Mouse (Mus musculus) kidney, postnatal 14 days (tissue): ENCODE data around the gene Ush2a.
A peak's percentile ranks its signal among the peaks of the same experiment; 100 is the strongest.

Experiments used
- DNase-seq: peaks from one replicate; pipeline ENCODE4 v3.0.0; 2022; ENCODE audit warnings: mixed read lengths

Gene Ush2a

DNA sequence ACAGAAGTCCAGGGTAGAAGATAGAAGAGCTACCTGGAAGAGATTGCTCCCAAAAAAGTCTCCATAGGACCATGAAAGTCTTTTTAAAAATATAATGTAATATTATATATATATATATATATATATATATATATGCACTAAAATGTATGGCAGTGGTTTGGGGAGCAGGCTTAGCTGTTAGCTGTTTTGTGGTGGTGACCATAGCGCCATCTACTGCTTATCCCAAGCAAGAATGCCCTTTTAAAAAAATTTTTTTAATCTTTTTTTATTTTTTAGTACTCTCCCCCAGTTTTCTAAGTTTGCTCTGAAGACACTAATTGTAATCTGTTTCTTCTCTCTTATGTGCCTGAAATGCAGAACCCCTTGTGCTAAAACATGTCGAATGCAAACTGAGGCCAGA lies 543.2 kb downstream of the Ush2a start:
- no peak for DNase-seq

DNA sequence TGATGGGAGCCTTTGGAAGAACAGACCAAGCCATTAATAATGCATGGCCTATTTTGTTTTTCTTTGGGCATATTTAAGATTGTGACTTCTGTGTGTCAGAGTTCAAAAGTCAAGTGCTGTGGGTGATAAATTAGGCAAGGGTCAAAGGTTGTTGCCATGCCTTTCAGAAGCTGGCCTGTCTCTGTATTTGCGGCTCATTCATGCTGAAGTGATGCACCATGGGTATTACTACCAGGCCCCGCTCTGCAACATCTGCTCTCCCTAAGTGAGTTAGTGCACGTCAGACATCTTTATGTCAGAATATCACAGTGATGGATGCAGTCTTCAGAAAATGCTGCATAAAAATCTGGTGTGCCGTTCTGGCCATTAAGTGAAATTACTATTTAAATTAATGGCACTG lies 544.0 kb downstream of the Ush2a start:
- peak; percentile 6 for DNase-seq

GRCm38 (mm10) chr1:188810631-188811030 lies 548.8 kb downstream of the Ush2a start:
- DNase-seq: no peak

DNA sequence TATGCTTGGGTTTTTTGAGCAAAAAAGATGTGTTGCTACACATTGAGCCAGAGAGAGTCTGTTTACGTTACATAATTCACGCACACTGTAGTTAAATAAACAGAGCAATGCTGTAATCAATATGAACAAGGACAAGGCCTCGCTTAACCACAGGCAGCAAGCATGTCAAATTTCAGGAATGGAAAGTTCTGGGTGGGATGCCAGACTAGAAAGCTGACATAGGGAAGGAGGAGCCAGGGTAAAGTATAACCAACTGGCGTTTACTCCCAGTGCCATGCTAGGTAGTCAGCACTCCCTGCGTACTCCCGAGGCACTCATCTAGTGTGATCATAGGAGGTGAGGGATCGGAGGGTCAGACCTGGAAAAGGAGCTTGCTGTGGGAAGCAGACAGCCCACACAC lies 553.2 kb downstream of the Ush2a start:
- no peak for DNase-seq

DNA sequence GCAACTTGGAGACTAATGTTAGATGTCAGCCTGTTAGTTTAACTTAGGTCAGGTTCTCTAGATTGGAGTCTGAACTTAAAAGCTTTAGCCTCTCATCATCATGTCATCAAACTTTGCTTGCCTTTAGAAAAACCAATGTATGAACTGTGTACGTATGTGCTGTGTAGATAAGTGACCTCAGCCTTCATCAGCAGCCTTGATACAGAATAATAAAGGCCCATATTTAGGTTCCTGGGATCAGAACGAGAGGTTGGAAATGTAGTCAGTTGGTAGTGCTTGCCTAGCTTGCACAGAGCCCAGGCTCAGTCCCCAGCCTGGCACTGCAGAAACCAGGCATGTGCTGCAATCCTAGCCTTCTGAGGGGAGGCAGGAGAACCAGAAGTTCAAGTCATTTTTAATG lies 562.4 kb downstream of the Ush2a start:
- DNase-seq: no peak

- no peak for DNase-seq
Observed at GRCm38 (mm10) chr1:188824878-188825532, 563.2 kb downstream of the Ush2a start.

DNA sequence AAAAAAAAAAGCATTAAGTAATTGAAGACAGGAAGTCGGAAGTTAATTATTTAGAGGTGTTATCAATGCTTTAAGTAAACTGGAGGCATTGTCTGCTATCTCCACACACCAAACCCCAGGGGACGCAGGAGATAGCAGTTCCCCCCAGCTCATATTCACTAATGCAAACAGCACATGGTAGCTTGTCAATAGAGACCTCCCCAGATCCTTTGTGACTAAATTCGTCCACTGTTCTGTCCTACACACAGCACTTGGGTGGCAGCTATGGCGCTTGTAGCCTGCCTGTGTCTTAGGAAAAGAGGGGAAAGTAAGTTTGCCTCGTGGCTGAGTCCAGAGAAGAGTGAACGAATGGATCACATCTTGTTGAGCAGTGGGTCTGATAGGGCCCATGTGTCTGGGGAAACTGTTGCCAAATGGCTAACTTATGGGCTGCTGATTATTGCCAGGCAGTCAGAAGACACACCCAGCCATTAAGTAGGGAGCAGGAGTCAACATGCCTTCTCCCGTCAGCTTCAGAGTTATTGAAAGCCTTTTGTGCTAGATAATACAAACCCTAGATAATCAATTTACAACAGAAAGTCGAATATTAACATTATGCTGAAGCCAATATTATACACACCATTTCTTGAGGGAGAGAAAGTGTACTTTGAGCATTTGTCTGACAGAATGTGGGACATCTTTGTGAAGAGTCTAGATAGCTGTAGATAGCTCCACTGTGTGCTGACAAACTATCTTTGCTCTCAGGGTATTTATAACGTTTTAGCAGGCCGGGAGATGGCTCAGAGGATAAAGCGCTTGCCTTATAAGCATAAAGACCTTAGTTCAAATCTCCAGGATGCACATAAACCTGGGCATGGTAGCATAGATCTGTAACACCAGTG lies 568.9 kb downstream of the Ush2a start:
- no peak for DNase-seq

- no peak for DNase-seq
Observed at GRCm38 (mm10) chr1:188833906-188834305, 572.1 kb downstream of the Ush2a start.

DNA sequence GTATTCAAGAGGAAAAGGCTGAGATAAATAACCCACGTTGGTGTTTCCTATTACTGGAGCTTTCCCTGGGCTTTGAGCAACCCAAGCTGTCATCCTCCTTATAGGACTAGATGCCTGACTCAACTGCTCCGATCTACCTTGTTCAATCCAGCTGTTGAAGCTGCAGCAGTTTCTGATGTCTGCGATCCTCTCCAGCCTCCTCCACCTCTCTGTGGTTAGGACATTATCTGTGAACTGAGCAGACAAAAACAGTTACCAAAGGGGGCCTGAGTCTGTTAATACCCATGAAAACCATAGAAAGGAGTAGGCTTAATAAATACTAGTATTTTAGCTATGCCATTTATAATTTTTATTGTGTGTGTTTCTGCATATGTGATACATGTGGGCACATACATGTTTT lies 572.9 kb downstream of the Ush2a start:
- no peak for DNase-seq

GRCm38 (mm10) chr1:188837613-188838295 lies 575.9 kb downstream of the Ush2a start:
- DNase-seq: no peak

- DNase-seq: no peak
Observed at GRCm38 (mm10) chr1:188847242-188847641, 585.4 kb downstream of the Ush2a start.

- no peak for DNase-seq
Observed at GRCm38 (mm10) chr1:188852776-188853175, 591.0 kb downstream of the Ush2a start.

GRCm38 (mm10) chr1:188854240-188854639 lies 592.4 kb downstream of the Ush2a start:
- DNase-seq: no peak

DNA sequence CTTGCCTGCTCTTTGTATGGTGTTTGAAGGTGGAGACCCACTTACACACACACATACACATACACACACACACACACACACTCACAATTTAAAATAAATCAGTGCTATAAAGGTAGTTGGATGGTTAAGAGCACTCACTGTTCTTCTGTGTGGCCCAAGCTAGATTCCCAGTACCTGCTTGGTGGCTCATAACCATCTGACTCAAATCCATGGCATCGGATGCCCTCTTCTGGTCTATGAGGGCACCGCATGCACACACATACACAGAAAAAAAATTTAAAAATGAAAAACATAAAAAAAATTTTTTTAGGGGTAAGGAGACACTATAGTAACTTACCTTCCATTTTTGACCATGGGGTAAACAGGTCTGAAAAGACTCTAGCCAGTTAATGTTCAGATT lies 593.2 kb downstream of the Ush2a start:
- DNase-seq: no peak

DNA sequence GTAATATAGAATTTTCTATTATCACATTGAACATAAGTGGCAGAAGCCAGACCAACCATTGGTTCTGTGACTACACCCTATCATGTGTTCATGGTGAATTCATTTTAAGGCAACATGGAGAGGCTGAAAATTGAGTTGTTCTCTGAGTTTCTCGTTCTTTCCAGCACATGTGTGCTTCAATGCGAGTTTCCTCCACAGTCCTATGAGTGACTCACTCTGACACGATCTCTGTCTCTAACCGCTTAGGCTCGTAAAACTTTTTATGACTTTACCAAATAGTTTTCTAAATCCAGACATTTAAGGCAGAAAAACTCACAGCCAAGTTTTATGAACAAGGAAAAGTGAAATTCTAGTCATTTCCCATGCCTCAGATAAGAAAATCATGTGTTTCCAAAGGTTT lies 597.9 kb downstream of the Ush2a start:
- DNase-seq: no peak

DNA sequence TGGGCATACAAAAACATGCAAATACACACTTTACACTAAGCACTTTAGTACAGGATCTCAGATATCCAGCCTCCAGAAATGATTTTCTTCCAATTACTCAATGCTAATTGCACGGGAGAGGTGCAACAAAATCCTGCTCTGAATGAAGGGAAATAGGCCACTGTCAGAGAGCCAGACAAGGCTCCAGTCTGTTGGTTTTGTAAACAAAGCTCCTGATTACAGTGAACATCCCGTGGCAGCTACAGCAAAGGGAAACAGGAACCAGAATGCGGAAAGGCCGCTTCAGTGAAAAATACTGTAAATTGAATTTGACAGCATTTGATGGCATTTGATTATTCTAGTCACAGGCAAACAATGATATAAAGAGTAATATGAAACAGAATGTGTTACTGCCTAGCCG lies 604.1 kb downstream of the Ush2a start:
- no peak for DNase-seq

- DNase-seq: peak; percentile 3
Observed at GRCm38 (mm10) chr1:188866515-188866914, 604.7 kb downstream of the Ush2a start.

GRCm38 (mm10) chr1:188878531-188879055 lies 616.8 kb downstream of the Ush2a start:
- no peak for DNase-seq

GRCm38 (mm10) chr1:188896906-188897551 lies 635.2 kb downstream of the Ush2a start:
- no peak for DNase-seq

DNA sequence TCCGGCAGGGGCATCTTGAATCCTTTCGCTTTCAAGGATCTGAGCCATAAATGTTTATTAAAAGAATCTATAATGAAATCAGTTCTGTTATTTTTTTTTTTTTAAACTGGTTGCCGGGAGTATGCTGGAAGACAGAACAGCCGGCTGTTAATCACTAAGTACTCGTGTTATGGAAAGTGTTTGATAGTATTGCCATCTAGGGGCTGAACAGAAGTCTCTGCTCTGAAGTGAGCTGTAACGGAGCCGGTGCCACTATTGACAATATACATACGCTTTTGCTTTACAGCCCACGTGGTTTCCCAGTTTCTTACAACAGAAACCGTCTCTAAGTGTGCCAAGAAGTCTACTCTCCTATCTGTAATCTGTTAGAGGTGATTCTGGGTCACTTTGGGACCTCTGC lies 642.3 kb downstream of the Ush2a start:
- no peak for DNase-seq

DNA sequence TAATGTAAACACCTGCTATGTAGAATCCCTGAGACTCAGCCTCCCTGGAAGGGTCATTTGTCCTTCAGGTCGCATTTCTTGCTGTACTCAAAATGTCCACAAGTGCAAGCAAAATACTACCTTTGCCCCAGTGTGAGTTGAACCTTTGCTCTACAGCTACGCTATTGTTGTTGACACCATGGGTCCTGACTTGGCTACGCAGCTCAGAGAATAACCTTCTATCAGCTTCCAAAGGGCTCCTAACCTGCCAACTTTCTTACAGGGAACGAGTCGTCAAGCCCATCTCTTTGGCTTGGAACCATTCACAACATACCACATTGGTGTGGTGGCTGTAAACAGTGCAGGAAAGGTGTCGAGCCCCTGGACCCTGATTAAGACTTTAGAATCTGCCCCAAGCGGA lies 644.4 kb downstream of the Ush2a start:
- DNase-seq: no peak

- no peak for DNase-seq
Observed at GRCm38 (mm10) chr1:188910656-188911055, 648.8 kb downstream of the Ush2a start.

- no peak for DNase-seq
Observed at GRCm38 (mm10) chr1:188919946-188920345, 658.1 kb downstream of the Ush2a start.
